Mouse (Mus musculus) erythroblast, embryonic 14.5 days (primary cell): Measurements from ENCODE around the gene Hoxb2.

Experiments
- GATA1 ChIP-seq: IDR thresholded peaks from 2 replicates; pipeline ENCODE4 v1.6.1; 2012; ENCODE audit warnings: low read length, inconsistent platforms, mixed read lengths
- TAL1 ChIP-seq: IDR thresholded peaks from 3 replicates; pipeline ENCODE4 v1.6.1; 2012; ENCODE audit warnings: low read length, inconsistent platforms, mixed read lengths

GRCm38 (mm10) chr11:96369140-96369539 is 18.8 kb downstream of the Hoxb2 start:
- TF ChIP-seq TAL1 (no peak), GATA1 (no peak)
